Mouse (Mus musculus) liver, embryonic 16.5 days (tissue): ENCODE measurements around the gene Lmbrd1. TPM values are rescaled to one million over a fixed set of nuclear protein-coding genes. Genes with fewer than 3 reads are reported as not detected.
"Not testable (repeated sequence)": the region's sequence is repeated elsewhere in the genome, so short reads cannot be mapped to it uniquely, and the experiment has no call there.

Experiments used
- ATAC-seq: fragments of 200-750 bp; cut with Nextera tagmentation; 2 replicates; pipeline ENCODE4 v1.8.0; 2017; ENCODE audit warnings: low read depth, mild to moderate bottlenecking, moderate number of reproducible peaks, moderate library complexity
- H3K27ac ChIP-seq: fragments of 300-500 bp; sonication (generic); 2 replicates; pipeline ENCODE4 v1.5.1; 2014; ENCODE audit warnings: mild to moderate bottlenecking, low read length
- H3K27me3 ChIP-seq: fragments of 300-500 bp; sonication (generic); 2 replicates; pipeline ENCODE4 v1.6.1; 2014; ENCODE audit warnings: low read depth, low read length, mixed read lengths; ENCODE audit not compliant: control insufficient read depth, insufficient read depth
- H3K36me3 ChIP-seq: fragments of 300-500 bp; sonication (generic); 2 replicates; pipeline ENCODE4 v1.6.1; 2014; ENCODE audit warnings: mild to moderate bottlenecking; ENCODE audit not compliant: control insufficient read depth, insufficient read depth
- H3K4me1 ChIP-seq: fragments of 300-500 bp; sonication (generic); 2 replicates; pipeline ENCODE4 v1.6.1; 2014; ENCODE audit warnings: low read depth, low read length, mixed read lengths; ENCODE audit not compliant: control insufficient read depth
- H3K4me2 ChIP-seq: fragments of 300-500 bp; sonication (generic); 2 replicates; pipeline ENCODE4 v1.6.1; 2014; ENCODE audit warnings: low read depth, low read length, mixed read lengths
- H3K4me3 ChIP-seq: fragments of 300-500 bp; sonication (generic); 2 replicates; pipeline ENCODE4 v1.5.1; 2014; ENCODE audit warnings: low read depth, mild to moderate bottlenecking, low read length
- H3K9ac ChIP-seq: fragments of 300-500 bp; sonication (generic); 2 replicates; pipeline ENCODE4 v1.6.1; 2014; ENCODE audit warnings: low read depth, low read length
- H3K9me3 ChIP-seq: fragments of 300-500 bp; sonication (generic); replicated peaks from 2 replicates; pipeline ENCODE4 v1.6.1; 2016; ENCODE audit warnings: low read length; ENCODE audit not compliant: control insufficient read depth
- WGBS: fragments of 180-500 bp; shearing (Covaris S2); extraction: QIAGEN DNeasy Blood & Tissue Kit; methylation state at CpG from one replicate; pipeline ENCODE4 v1.1.7; 2014; ENCODE audit not compliant: insufficient replicate concordance; 5-methylcytosine and 5-hydroxymethylcytosine counted together
- polyA plus RNA-seq: library from polyadenylated mRNA; unstranded; fragments of >200 nt; fragmentation: Nextera tagmentation; extraction: Ambion mirVana; gene quantifications from 2 replicates; pipeline ENCODE4 v1.2.1, GENCODE M21; 2015

The Lmbrd1 gene
- 16.5 and 17.1 TPM in 2 replicates for polyA plus RNA-seq

GRCm38 (mm10) chr1:24678205-24678917 is at the start of gene Lmbrd1:
TSS of gene Lmbrd1 (plus strand) at chr1:24678630.
- peak within 1 kb of the TSS; percentile 76 for H3K4me2 ChIP-seq
- peak within 1 kb of the TSS; percentile 61 for H3K27ac ChIP-seq
- ATAC-seq, result peak; percentile 95
- peaks cover 3% of the 10 kb centered on the region; the same call in 1 of the 2 replicates for H3K4me1 ChIP-seq
- no peaks in the 10 kb centered on the region for H3K27me3 ChIP-seq
- H3K9ac ChIP-seq, result peak within 1 kb of the TSS; percentile 85
- no peaks in the 10 kb centered on the region for H3K9me3 ChIP-seq
- WGBS, result 1% methylated on average over 53 of the region's 54 CpGs
- no peaks in the 10 kb centered on the region for H3K36me3 ChIP-seq
- peak within 1 kb of the TSS; percentile 92 for H3K4me3 ChIP-seq

DNA sequence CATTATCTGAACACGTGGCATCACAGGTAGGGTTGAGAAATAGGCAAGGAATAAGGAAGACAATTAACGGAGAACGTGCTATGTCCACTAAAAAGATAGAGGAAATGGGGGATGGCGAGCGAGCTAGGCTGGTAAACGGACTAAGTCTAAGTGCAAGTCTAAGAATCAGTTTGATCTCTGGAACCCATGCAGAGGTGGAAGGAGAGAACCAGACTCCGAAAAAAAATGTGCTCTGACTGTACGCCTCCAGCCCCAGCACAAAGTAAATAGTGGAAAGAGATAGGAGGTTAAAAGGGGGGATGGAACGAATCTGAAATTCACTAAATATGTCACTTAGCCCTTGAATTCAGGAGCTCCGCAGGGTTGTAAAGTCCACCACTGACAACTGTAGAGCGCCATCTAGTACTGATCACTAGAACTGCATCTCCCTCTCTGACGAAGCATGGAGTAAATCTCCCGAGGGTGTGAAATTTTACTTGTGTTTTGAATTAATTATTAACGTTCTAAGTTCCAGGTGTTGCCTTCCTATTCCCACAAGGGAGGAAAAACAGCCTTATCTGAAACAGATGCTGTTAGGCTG is 44.8 kb upstream of the Lmbrd1 start:
- H3K36me3 ChIP-seq, result no peaks in the 10 kb centered on the region
- H3K4me1 ChIP-seq, result no peaks in the 10 kb centered on the region
- H3K27me3 ChIP-seq, result no peaks in the 10 kb centered on the region
- no peak overlapping the region for H3K4me2 ChIP-seq
- H3K4me3 ChIP-seq, result no peak overlapping the region
- H3K27ac ChIP-seq, result no peak overlapping the region
- 27% methylated on average over 14 of the region's 14 CpGs for WGBS
- no peak for ATAC-seq
- H3K9me3 ChIP-seq, result no peaks in the 10 kb centered on the region
- no peak overlapping the region for H3K9ac ChIP-seq

GRCm38 (mm10) chr1:24650100-24650499 is 28.3 kb upstream of the Lmbrd1 start:
- Histone ChIP-seq H3K27me3 (no peaks in the 10 kb centered on the region), H3K9me3 (no peaks in the 10 kb centered on the region), H3K4me1 (no peaks in the 10 kb centered on the region), H3K4me2 (no peak overlapping the region), H3K4me3 (no peak overlapping the region), H3K9ac (no peak overlapping the region), H3K27ac (no peak overlapping the region), H3K36me3 (no peaks in the 10 kb centered on the region)
- 49% methylated on average over 2 of the region's 2 CpGs for WGBS
- ATAC-seq, result no peak

GRCm38 (mm10) chr1:24659914-24660313 is 18.5 kb upstream of the Lmbrd1 start:
- H3K9me3 ChIP-seq, result no peaks in the 10 kb centered on the region
- H3K4me3 ChIP-seq, result no peak overlapping the region
- no peak for ATAC-seq
- H3K4me1 ChIP-seq, result no peaks in the 10 kb centered on the region
- no peaks in the 10 kb centered on the region for H3K36me3 ChIP-seq
- H3K4me2 ChIP-seq, result no peak overlapping the region
- 22% methylated on average over 1 of the region's 1 CpGs for WGBS
- no peaks in the 10 kb centered on the region for H3K27me3 ChIP-seq
- H3K9ac ChIP-seq, result no peak overlapping the region
- no peak overlapping the region for H3K27ac ChIP-seq

- H3K9ac ChIP-seq, H3K27me3 ChIP-seq, ATAC-seq, H3K9me3 ChIP-seq, H3K4me3 ChIP-seq, H3K27ac ChIP-seq, H3K36me3 ChIP-seq, H3K4me2 ChIP-seq, H3K4me1 ChIP-seq: not testable (repeated sequence)
Measured at GRCm38 (mm10) chr1:24660662-24661061, 17.8 kb upstream of the Lmbrd1 start.

- H3K9ac ChIP-seq, result no peak overlapping the region
- H3K27me3 ChIP-seq, result no peaks in the 10 kb centered on the region
- 59% methylated on average over 3 of the region's 3 CpGs for WGBS
- H3K36me3 ChIP-seq, result no peaks in the 10 kb centered on the region
- no peaks in the 10 kb centered on the region for H3K9me3 ChIP-seq
- ATAC-seq, result no peak
- no peak overlapping the region for H3K27ac ChIP-seq
- H3K4me1 ChIP-seq, result no peaks in the 10 kb centered on the region
- no peak overlapping the region for H3K4me2 ChIP-seq
- H3K4me3 ChIP-seq, result no peak overlapping the region
Measured at GRCm38 (mm10) chr1:24661551-24661950, 16.9 kb upstream of the Lmbrd1 start.

- no peaks in the 10 kb centered on the region for H3K36me3 ChIP-seq
- no peaks in the 10 kb centered on the region for H3K9me3 ChIP-seq
- no peak overlapping the region for H3K27ac ChIP-seq
- H3K4me1 ChIP-seq, result no peaks in the 10 kb centered on the region
- no peaks in the 10 kb centered on the region for H3K27me3 ChIP-seq
- no peak overlapping the region for H3K4me3 ChIP-seq
- no peak overlapping the region for H3K9ac ChIP-seq
- ATAC-seq, result no peak
- no peak overlapping the region for H3K4me2 ChIP-seq
Measured at GRCm38 (mm10) chr1:24664158-24664557, 14.3 kb upstream of the Lmbrd1 start.

- no peaks in the 10 kb centered on the region for H3K27me3 ChIP-seq
- ATAC-seq, result no peak
- no peak overlapping the region for H3K4me3 ChIP-seq
- H3K27ac ChIP-seq, result no peak overlapping the region
- WGBS, result 41% methylated on average over 3 of the region's 3 CpGs
- H3K36me3 ChIP-seq, result no peaks in the 10 kb centered on the region
- no peaks in the 10 kb centered on the region for H3K9me3 ChIP-seq
- no peak overlapping the region for H3K9ac ChIP-seq
- H3K4me1 ChIP-seq, result no peaks in the 10 kb centered on the region; the same call in 1 of the 2 replicates
- H3K4me2 ChIP-seq, result no peak overlapping the region
Measured at GRCm38 (mm10) chr1:24673231-24673630, 5.2 kb upstream of the Lmbrd1 start.

DNA sequence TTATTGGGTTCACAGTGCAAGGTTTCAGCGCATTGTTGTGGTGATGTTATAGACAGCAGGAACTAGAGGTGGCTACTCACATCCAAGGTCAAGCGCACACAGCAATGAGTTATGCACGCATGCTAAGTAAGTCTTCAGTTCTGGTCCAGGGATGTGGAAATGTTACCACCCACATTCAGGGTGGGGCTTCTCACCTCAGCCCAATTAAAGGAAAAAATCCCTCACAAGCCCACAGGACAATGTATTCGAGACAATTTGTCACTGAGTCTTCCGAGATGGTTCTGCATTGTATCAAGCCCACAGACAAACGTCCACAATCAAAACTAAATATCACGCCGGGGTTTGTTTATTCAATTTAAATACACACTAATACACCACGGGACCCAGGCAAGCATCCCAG is 724 bp upstream of the Lmbrd1 start:
- Histone ChIP-seq H3K4me1 (peaks cover 3% of the 10 kb centered on the region; the same call in 1 of the 2 replicates), H3K4me3 (peak overlapping the region; percentile 92), H3K36me3 (no peaks in the 10 kb centered on the region), H3K4me2 (peak overlapping the region; percentile 76), H3K27me3 (no peaks in the 10 kb centered on the region), H3K27ac (no peak overlapping the region), H3K9me3 (no peaks in the 10 kb centered on the region), H3K9ac (no peak overlapping the region; the same call in 1 of the 2 replicates)
- no peak for ATAC-seq
- WGBS, result 72% methylated on average over 9 of the region's 9 CpGs
